Mouse (Mus musculus): ENCODE results near the gene Ndufs5.

The Ndufs5 gene

DNA sequence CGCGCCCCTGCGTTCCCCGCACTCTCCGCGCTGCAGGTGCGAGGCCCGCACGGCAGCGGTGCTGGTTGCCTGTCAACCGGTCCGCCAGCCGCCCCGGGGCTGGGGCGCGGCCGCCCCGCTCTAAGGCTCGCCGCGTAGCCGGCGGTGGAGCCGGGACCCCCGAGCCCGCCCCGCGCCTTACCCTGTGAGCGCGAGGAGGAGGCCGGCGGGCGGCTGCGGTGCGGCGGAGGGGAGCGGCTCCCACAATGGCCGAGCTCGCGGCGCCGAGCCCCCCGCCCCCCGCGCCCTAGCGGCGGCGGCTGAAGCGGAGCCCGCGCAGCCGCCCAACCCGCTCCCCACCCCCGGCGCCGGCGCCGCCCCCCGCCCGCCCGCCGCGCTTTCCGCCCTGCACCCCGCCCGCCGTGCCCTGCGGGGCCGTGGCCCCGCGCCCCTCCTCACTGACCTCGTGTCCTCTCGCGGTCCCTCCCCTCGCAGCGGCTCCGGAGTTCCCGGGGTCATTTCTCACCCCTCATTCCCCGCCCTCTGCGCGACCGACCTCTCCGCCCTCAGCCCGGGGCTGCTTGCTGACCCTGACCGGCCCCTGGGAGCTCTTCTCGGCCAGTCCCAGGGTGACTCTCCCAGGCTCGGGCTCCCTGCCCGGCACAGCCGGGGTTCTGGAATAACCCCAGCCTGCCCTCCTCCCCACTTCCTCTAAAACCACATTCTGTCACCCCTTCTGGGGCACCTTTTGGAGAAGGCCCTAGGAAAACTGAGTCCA is 30.8 kb downstream of the Ndufs5 start:
- DNase-seq (ENCODE audit: low spot score) = peak; percentile 55

DNA sequence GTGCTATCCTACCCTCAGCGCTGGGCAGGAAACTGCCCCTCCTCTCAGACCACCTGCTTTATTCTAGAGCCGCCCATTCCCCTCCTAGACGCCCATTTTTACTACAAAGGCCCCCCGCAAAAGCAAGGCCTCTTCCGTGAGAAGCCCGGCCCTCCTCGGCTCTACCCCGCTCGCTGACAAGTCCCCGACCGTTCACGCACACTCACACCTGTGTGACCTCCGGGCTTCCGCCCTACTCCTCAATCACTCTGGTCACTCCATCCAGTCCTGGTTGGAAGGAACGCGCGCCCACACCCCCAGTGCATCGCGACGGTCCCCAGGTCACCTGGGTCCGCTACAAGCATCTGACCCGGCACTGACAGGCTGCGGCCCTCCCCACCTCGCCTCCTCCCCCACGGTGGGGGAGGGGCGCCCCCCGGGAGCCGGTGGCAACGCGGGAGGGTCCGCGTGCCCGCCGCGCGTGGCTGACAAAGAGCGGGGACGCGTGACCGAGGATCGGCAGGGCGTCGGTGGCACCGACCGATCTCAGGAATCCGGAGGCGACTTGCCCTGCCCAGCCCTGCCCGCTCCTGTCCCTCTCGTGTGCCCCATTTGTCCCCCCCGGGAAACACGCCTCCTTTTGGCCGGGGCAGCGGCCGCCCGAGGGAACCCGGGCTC is 31.5 kb downstream of the Ndufs5 start:
- DNase-seq (ENCODE audit: low spot score) = peak; percentile 22

DNA sequence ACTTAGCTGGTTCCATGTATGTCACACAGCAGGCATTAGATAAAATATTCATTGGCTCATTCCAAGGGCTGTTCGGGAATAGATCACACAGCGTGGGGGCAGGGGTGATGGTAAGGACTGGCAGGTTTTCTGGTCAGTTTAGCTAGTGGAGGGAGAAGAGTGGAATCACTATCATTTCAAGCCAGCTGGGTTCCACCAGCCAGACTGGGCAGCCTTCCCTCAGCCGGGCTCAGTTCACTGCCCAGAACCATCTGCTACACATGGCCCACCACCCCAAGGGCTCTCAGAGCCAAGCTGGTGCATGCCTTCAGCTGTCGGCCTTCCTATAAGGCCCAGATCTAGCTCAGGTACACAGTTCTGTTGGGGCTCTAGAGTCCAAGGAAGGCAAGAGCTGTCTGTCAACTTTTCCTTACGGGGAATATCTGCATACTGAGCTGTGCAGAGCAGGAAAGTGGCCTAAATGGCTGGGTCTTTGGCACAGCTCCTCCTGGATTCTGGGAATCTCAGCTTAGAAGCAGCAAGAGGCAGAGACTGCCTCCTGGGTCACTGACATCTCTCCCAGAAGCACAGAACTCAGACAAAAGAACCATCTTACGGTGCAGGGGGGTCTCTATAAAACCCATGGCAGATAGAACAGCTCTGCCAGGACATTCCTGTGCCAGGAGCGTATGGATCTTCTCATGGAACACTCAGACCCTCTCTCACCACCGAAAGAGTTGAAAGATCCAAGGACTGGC is 32.3 kb downstream of the Ndufs5 start:
- DNase-seq (ENCODE audit: low spot score) = no peak

DNA sequence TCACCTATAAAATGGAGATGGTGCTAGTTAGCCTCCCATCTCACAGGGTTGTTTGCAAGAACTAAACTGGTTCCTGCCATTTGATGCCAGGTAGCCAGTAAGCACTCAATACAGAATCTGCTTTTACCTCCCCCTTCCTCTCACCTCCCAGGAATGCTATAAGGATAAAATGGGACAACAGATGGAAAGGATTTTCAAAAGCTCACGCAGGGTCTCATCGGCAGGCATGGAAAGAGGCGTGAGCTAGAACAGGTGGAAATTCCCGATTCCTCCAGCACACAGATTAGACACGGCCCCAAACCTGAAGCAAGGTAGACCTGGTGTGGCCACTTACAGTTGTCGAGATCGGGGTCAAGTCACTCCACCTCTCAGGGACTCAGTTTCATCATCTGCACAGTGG is 33.0 kb downstream of the Ndufs5 start:
- no peak for DNase-seq (ENCODE audit: low spot score)

DNA sequence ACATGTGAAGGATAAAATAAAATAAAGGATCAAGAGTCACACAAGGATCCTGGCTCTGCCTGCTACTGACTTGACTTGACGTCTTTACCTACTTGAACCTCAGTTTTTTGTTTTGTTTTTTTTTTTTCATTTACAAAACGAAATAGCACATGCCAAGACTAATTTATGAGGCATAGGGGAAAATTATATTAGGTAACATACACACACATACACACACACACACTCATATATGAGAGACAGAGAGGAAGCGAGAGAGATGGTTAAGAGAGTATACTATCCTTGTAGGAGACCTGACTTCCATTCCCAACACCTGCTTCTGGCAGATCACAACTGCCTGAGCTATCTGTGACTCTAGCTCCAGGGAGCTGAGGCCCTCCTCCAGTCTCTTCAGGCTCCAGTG is 33.7 kb downstream of the Ndufs5 start, which contains the start of gene Macf1:
TSS of gene Macf1 (minus strand) at position 101 of the 400 bp plus-strand sequence.
- no peak for DNase-seq (ENCODE audit: low spot score)

DNA sequence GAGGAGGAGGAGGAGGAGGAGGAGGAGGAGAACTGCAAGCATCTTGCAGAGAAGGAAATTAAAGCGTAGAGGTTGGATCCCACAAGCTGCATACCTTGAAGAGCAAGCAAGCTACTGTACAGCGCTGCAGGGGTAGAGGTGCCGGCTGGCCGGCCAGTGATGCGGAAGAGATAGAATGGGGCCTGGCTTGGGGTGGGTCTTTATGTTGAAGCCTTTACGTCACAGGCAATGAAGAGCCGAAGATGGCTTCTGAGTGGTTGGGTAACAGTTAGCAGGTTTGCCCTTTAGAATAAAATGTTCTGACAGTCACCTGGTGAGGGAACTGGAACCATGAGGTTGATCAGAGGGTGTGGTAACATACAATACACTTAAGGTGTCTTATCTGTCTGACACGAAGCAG is 35.7 kb downstream of the Ndufs5 start:
- DNase-seq (ENCODE audit: low spot score) = no peak

DNA sequence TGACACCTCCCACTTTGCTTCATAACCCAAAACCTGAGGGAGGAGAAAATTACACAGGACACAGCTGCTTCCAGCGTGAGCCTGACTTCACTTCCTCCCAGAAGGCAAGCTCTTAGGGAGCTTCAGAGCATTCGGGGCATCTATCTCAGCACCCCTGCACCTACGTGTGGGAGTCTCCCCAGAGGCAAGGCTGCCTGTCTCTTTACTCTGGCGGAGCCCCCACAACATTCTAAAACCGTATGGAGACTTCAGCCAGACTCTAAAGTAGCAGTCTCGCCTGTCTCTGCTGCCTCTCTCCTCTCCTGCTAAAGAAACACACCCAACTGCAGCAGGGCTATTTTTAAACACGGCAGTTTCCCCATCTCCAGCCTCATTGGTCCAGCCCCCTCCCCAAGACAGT is 37.0 kb downstream of the Ndufs5 start:
- DNase-seq (ENCODE audit: low spot score) = no peak

DNA sequence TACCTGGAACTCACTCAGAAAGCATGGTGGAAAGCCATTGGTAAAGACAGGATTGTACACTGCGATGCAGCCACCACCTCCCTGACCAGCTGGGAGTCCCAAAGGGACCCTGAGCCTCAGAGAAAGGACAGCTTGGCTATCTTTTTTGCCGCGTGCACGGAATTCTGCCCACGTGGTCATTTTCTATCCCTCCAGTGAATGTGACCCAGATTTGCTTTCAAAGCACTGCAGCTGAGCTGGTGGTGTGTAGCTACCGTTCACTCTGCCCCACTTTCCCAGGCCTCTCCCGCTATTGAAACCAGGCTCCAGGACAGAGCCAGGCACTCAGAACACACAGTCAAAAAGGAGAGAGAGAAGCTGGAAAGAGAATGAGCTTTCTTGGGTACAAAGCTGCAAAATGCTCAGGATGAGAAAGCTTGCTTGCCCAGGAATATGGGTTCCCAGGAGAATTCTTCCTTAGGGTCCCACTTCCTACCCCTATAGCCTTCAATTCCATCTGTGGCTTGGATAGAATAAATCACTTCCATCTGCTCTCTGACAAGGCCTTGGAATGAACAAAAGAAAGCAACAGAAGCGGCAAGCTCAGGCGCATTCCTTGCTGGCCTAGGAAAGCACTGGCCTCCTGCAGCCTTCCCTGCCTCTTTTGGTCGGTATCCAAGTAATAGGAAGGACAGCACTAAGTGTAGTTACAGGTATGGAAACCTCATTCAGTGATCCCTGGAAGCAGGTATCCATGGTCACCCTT is 40.8 kb downstream of the Ndufs5 start:
- DNase-seq (ENCODE audit: low spot score) = no peak

DNA sequence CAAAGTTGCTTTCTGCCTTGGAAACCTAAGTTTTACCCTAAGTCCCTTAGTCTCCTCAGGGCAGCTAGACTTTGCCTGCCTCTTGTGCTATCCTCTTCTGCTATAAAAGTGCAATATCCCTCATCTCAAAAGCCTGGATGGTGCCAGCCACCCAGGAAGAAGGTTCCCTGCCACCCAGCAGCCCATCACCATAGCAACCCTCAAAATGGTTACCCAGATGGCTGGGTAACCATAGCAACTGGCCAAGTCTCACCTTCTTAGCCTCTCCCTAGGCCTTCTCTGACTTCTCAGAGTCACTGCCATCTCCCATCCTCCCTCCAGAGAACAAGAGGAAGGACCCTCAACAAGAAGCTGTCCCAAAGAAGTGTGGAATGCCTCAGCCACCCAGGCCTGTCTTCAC is 47.4 kb downstream of the Ndufs5 start:
- DNase-seq (ENCODE audit: low spot score) = no peak

DNA sequence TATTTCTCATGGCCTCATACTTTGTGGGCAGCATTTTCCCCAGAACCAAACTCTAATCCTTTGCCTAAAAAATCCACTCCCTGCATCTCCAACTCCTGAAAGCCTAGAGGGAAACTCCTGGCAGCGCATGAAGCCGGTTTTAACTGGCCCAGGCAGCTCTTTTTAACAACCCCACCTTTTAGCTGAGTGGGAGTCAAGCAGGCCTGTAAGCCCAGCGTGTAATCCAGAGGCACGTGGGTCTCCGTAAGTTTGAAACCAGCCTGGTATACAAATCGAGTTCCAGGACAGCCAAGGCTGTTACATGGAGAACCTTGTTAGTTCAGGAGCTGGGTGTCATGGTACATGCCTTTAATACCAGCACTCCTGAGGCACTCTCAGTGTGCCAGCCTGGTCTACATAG is 48.3 kb downstream of the Ndufs5 start:
- no peak for DNase-seq (ENCODE audit: low spot score)

DNA sequence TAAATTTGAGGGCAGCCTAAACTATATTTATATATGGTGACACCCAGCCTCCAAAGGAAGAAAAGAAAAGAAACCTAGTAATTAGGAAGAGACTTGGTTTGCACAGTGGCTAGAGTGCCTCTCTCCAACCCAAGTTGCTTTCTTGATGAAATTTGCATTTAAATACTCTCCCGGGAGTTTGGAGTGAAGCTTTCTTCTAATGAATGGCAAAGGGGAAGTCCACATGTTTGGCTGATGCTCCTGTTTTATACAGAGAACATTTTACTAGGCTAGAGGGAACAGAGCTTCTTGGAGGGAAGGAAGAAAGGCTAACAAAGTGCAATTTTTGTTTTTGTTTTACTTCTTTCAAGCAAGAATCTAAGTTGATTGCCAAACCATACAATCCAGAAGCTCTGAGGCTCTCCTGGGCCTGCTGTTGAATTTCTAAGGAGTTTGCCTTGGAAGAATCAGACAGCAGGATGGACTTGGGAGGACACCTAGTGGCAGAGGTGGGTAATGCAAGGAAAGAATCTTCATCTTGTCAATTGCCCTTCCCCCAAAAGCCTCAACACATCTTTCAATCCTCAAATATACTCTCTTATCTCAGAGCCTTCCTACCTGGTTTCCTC is 50.6 kb downstream of the Ndufs5 start:
- DNase-seq (ENCODE audit: low spot score) = peak; percentile 56

DNA sequence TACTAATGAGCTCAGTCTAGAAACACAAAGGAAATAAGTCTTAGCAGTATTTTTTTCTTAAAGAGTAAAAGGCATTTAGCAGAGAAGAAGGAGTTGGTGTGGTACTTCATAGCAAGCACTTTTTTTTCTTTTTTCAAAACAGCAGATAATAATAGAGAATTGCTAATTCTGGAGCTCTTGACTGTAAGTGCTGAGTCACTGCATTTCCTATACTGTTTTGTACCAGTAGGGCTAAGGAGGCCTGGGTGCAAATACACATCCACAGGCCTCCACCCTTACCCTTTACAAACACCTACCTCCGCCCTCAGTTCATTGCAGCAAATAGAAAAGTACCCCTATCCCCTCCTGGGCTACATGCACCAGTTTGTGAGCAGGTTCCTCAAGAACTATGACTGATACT is 51.5 kb downstream of the Ndufs5 start:
- DNase-seq (ENCODE audit: low spot score) = no peak

DNA sequence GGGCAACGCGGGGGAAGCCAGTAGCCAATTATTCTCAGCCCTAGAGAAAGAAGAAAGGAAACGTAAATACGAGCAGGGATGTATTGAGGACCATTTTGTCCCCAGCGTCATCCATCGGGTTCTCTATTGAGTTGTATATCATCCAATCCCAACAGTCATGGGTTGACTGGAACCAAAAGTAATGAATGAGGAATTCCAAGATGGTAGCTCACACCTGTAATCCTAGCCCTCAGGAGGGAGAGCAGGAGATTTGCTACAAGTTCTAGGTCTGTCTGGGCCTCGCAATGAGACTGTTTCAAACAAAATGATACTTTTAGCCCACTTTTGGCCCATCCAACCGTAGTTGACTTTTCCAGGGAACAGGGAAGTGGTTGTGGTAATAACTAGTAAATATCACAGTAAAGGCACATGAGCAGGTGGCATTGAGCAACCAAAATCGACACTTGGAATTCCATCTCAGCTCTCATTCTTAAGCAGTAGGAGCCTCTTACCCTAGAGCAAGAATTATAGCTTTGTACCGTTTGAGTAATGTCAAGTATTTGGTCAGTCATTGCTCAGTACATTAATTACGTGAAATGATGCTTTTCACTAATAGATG is 52.2 kb downstream of the Ndufs5 start:
- DNase-seq (ENCODE audit: low spot score) = no peak

DNA sequence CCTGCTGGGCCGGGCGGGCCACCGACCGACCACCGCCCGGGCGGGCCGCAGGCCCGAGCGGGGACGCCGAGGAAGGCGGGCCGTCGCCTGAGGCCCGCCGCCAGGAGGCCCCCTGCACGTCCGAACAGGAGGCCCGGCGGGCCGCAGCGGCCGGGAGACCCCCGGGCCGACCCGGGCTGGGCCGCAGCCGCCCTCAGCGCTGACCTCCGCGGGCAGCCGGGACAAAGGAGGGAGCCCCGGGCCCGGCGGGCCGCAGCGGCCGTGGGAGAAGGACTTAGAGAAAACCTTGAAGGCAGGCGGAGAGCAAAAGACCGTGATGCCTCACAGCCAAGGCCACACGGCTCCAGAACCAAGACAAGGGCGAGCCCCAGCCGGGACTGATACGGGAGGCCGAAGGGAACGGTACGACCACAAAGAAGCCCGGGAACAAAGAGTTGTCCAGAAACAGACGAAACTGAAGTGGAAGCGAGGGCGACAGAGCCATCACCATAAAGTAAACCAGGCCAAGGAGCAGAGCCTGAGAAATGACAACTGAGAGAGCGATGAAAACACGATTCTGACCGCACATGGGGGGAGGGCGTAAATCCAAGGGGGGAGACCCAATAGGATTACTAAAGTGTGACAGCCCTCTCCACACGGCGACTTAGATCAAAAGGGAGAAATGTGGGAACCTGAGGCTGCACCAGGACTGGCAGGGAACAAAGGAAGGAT is 52.9 kb downstream of the Ndufs5 start:
- peak; percentile 74 for DNase-seq (ENCODE audit: low spot score)

DNA sequence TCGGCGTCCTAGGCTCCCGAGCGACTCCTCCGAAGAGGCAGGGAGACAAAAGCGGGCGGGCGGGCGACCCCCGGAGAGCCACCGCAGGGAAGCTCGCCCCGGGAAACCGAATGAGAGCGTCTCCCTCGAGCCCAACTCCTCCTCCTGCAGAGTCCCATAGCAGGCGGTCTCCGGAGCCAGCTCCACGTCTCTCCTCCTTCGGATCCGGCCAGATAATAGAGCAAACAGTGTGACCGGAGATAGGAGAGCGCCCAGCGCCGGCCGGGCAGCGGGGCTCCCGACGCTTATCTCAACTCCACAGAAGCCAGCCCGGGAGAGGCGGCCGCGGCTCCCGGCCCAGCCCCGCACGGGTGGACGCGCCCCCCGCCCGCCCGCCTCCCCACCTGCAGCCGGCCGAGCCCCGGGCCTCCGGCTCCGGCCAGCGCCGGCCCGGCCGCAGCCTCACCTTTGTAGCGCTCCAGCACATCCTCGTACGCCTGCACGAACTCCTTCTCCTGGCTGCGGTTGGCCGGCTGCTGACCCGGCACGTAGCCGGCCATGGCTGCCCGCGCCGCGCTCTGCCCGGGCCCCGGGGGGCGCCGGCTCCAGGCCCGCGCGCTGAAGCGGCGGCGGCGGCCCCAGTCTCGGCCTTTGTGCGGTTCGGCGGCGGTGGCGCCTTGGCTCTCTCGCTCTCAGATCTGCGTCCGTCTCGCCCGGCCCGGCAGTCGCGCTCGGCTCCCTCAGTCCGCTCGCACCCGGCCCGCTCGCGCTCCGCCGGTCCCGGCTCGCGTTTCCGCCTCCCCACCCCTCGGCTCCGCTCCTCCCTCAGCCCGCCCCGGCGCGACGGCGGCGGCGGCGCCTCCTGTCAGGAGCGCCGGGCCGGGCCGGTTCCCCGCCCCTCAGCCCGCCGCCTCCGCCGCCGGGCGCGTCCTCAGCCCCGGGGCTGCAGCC is 53.7 kb downstream of the Ndufs5 start:
- peak; percentile 82 for DNase-seq (ENCODE audit: low spot score)

DNA sequence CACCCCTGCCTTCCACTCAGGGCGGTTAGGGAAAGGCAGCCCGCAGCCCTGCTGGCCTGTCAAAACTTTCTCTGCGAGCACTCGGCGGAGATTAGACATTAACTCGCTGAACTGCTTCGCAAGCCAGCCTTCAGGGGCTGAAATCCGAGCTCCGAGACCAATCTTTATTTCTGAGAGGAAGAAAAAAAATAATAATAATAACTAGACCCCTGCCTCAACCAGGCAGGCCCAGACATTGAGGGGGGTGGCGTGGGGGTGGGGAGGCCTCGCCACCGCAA is 54.4 kb downstream of the Ndufs5 start:
- peak; percentile 24 for DNase-seq (ENCODE audit: low spot score)

DNA sequence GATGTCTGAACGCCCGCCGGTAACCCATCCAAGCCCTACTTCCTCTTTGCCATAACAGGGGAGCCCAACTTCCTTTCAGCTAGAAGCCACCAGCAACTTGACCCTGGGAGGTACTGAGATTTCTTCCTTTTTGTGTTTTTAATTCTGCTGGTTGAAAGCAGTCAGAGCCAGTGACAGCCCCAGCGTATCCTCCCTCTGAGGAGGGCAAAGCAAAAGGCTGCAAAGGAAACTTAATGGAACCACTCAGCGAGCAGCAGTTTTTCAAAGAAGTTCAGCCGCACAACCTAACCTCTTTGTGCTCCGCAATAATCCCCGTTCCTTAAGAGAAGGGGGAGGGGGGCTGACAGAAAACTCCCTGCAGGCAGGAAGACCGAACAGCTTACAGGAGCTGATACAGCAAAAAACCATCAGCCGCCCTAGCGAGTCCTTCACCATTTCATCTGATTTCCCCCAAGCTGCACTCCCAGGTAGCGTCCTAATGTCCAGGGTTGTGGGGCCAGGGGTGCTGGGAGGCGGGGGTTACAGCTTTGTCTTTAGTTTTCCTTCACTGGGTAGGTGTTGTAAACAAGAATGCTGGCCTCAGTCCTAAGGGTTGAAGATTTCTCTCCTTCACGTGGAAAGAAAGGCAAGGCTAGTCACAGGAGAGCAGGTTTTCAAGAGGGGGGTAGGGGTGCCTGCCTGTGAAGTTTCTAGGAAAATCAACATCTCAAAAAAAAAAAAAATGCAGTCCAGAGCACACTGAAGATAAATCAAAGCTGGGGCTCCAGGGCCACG is 54.9 kb downstream of the Ndufs5 start:
- DNase-seq (ENCODE audit: low spot score) = no peak

Measured in ovary, postnatal 36 days (tissue).